Mouse (Mus musculus) embryonic stem cell, embryonic (primary cell): ENCODE measurements around the gene Lcor.

Experiments
- CTCF ChIA-PET, 4 experiments: fragments of 300-600 bp in 2 of 4; fragments of 350-600 bp in 2 of 4; sonication (Branson Sonifier 250); formaldehyde crosslinking; loops; one replicate each; lab custom pipeline; 2022; ENCODE audit warnings: inconsistent platforms in 2 of 4; lab: Charles Lee
- POLR2A ChIA-PET, 4 experiments: fragments of 300-600 bp in 2 of 4; fragments of 350-600 bp in 2 of 4; sonication (Branson Sonifier 250); formaldehyde crosslinking; loops; one replicate each; lab custom pipeline; 2022; ENCODE audit warnings: antibody characterized with exemption in 4 of 4, inconsistent platforms in 1 of 4; lab: Charles Lee

Lcor gene

DNA sequence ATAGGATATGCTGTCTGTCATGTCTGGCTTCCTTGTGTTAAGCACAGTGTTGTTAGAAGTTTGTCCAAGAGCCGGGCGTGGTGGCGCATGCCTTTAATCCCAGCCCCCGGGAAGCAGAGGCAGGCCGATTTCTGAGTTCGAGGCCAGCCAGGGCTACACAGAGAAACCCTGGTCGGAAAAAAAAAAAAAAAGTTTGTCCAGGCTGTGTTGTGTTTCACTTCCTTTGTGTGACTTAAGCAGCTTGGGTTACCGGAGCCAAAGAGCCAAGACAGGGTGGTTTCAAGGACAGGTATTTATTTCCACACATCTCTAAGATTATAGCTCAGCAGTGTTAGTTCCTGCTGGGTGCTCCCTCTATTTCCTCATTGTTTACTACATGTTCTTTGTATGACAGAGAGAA lies 25.4 kb downstream of the Lcor start:
- ChIA-PET CTCF (no interaction called here), POLR2A (interaction anchor here in 1 of 4 experiments (0.8 to 2.4 kb wide), 5 partner anchors 10 to 27 kb away, joined by 3 to 8 read pairs (median 3); no protein-coding TSS in a partner anchor)

GRCm38 (mm10) chr19:41514836-41515235 lies 32.4 kb downstream of the Lcor start:
- CTCF ChIA-PET = interaction anchor here in 1 of 4 experiments (0.8 kb wide), 1 partner anchor 73 kb away, joined by 3 read pairs; no protein-coding TSS in a partner anchor
- POLR2A ChIA-PET = interaction anchor here in 1 of 4 experiments (1.0 kb wide), 1 partner anchor 14 kb away, joined by 4 read pairs; no protein-coding TSS in a partner anchor

GRCm38 (mm10) chr19:41515549-41515948 lies 33.1 kb downstream of the Lcor start:
- ChIA-PET CTCF (no interaction called here), POLR2A (interaction anchor here in 1 of 4 experiments (0.7 to 1.0 kb wide), 2 partner anchors 10 to 15 kb away, joined by 3 to 4 read pairs; no protein-coding TSS in a partner anchor)

DNA sequence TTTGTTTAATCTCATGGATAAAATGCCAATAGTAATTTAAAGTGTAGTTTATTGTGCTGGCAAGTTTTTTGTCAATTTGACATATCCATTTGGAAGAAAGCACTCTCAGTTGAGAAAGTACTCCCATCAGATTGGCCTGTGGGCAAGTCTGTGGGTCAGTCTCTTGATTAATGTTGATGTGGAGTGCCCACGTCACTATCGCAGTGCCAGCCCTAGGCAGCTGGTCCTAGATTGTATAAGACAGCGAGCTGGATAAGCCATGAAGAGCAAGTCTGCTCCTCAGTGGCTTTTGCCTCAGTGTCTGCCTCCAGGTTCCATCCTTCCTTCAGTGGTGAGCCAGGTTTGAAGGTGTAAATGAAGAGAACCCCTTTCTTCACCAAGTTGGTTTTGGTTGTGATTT lies 34.6 kb downstream of the Lcor start:
- ChIA-PET CTCF (interaction anchor here in 1 of 4 experiments (0.7 kb wide), 1 partner anchor 267 kb away, joined by 3 read pairs; no protein-coding TSS in a partner anchor), POLR2A (no interaction called here)

GRCm38 (mm10) chr19:41519121-41519520 lies 36.7 kb downstream of the Lcor start:
- CTCF ChIA-PET = interaction anchor here in 3 of 4 experiments (0.5 to 1.3 kb wide), 4 partner anchors 10 to 253 kb away, joined by 3 to 6 read pairs (median 4); no protein-coding TSS in a partner anchor
- POLR2A ChIA-PET = interaction anchor here in 1 of 4 experiments (1.2 kb wide), 1 partner anchor 64 kb away, joined by 3 read pairs; no protein-coding TSS in a partner anchor

GRCm38 (mm10) chr19:41522246-41522645 lies 39.8 kb downstream of the Lcor start:
- CTCF ChIA-PET = interaction anchor here in 3 of 4 experiments (0.6 to 1.0 kb wide), 4 partner anchors 13 to 134 kb away, joined by 3 to 7 read pairs (median 4); no protein-coding TSS in a partner anchor
- POLR2A ChIA-PET = interaction anchor here in 3 of 4 experiments (0.6 to 2.2 kb wide), 7 partner anchors 9 to 279 kb away, joined by 3 to 8 read pairs (median 3); partner anchors contain the start of genes Arhgap19 (in 1 of the 3) and Pik3ap1 (in 1 of the 3)

- CTCF ChIA-PET = no interaction called here
- POLR2A ChIA-PET = no interaction called here
These were observed 41.5 kb downstream of the Lcor start for GRCm38 (mm10) chr19:41523798-41524563.

DNA sequence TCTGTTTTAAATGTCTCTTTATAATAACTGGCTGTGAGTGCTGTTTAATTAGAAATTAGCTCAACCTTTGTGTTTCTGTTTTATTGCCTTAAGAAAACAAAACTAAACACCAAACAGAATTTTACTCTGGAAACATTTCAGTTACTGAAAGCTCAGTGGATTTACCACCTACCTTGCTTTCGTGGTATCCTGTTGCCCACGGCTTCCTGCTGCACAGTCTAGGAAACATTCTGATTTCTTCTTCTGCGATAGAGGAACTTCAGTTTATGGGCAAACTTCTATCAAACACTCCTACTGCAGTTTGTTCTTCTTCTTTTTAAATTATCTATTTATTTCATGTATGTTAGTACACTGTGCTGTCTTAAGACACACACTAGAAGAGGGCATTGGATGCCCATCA lies 46.7 kb downstream of the Lcor start:
- ChIA-PET POLR2A (no interaction called here), CTCF (no interaction called here)

- ChIA-PET POLR2A (interaction anchor here in 1 of 4 experiments (0.7 kb wide), 1 partner anchor 252 kb away, joined by 4 read pairs; no protein-coding TSS in a partner anchor), CTCF (no interaction called here)
These were observed 51.6 kb downstream of the Lcor start for GRCm38 (mm10) chr19:41534021-41534420.

- POLR2A ChIA-PET = interaction anchor here in 1 of 4 experiments (0.7 to 1.5 kb wide), 2 partner anchors 10 to 115 kb away, joined by 3 to 5 read pairs; no protein-coding TSS in a partner anchor
- CTCF ChIA-PET = no interaction called here
These were observed 74.5 kb downstream of the Lcor start for GRCm38 (mm10) chr19:41556981-41557380.

GRCm38 (mm10) chr19:41557491-41557890 lies 75.1 kb downstream of the Lcor start:
- ChIA-PET CTCF (no interaction called here), POLR2A (interaction anchor here in 1 of 4 experiments (0.7 kb wide), 1 partner anchor 115 kb away, joined by 3 read pairs; no protein-coding TSS in a partner anchor)

DNA sequence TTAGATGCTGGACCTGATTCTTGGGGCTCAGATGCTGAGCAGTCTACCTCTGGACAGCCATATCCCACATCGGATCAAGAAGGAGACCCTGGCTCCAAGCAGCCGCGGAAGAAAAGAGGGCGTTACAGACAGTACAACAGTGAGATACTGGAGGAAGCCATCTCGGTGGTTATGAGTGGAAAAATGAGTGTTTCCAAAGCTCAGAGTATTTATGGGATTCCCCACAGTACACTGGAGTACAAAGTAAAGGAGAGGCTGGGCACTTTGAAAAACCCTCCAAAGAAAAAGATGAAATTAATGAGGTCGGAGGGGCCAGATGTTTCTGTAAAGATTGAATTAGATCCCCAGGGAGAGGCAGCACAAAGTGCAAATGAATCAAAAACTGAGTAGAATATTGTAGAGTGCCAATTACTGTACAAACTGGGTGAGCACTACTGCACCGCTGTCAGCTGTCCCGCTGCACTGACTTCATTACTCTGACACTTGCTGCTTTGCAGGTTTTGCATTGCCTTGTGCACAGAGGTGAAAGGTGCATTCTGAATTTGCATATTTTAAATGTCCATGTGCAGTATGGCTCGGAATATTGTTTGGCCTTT lies 76.6 kb downstream of the Lcor start:
- CTCF ChIA-PET = interaction anchor here in 1 of 4 experiments (0.6 kb wide), 1 partner anchor 70 kb away, joined by 4 read pairs; no protein-coding TSS in a partner anchor
- POLR2A ChIA-PET = no interaction called here

DNA sequence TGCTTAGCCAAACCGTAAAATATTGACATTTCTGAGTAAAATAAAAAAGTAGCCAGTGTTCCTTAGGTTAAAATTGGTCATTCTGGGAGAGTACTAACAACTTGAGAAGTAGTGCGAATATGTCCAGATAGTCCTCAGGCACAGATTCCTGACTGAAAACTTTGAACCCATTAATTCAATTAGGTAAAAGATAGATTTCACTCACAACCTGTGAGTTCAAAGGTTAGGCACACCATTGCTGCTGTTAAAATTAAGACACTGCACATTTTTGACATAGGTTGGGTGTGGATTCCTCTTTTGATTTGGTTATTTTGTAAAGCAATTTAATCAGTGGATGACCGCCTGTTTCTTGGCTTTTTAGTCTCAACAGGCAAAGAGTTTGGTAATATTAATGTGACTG lies 78.4 kb downstream of the Lcor start:
- POLR2A ChIA-PET = no interaction called here
- CTCF ChIA-PET = interaction anchor here in 1 of 4 experiments (0.5 kb wide), 1 partner anchor 85 kb away, joined by 11 read pairs; no protein-coding TSS in a partner anchor

DNA sequence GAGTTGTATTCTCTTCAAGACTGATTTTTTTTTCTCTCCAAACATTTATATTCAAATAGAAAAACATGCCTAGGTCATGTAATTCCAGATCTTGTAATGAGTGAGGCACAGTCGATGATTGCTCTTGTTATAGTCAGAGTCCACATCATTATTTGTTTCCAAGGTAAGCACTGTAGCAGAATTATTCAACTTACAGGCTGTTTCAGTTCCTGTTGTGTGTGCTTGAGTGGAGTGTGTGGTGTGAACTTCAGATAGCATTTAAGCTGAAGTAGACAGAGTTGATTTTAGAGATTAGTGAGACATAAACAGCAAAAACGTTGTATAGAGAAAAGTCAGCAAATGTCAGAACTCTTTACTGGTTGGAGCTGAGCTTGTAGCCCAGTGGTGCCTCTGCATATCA lies 86.4 kb downstream of the Lcor start:
- POLR2A ChIA-PET = interaction anchor here in 1 of 4 experiments (0.9 kb wide), 1 partner anchor 43 kb away, joined by 3 read pairs; no protein-coding TSS in a partner anchor
- CTCF ChIA-PET = no interaction called here

- ChIA-PET POLR2A (interaction anchor here in 1 of 4 experiments (1.3 to 1.7 kb wide), 2 partner anchors 10 to 12 kb away, joined by 4 to 5 read pairs; no protein-coding TSS in a partner anchor), CTCF (no interaction called here)
These were observed 91.3 kb downstream of the Lcor start for GRCm38 (mm10) chr19:41573700-41574099.

DNA sequence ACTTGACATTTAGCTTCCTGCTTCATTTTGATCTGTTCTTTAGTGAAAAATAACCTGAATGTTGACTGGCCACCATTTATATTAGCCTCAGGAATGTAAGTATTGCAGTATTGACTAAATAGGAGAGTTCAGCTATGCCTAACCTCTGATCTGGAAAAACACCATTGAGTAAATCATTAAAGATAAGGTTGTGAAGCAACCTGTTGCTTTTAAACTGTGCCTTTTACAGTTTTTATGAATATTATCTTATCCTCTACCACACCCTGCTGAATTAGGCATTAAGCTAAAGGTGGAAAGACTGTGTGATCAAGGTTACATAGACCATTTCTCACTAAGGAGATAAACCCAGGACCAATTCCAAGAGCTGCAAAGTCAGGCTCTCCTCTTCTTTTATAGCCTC lies 95.1 kb downstream of the Lcor start:
- ChIA-PET CTCF (no interaction called here), POLR2A (interaction anchor here in 1 of 4 experiments (0.7 to 5.5 kb wide), 3 partner anchors 11 to 339 kb away, joined by 3 to 26 read pairs (median 5); no protein-coding TSS in a partner anchor)

GRCm38 (mm10) chr19:41579311-41579920 lies 97.0 kb downstream of the Lcor start:
- POLR2A ChIA-PET = interaction anchor here in 1 of 4 experiments (1.1 to 5.5 kb wide), 2 partner anchors 9 to 14 kb away, joined by 3 to 26 read pairs; no protein-coding TSS in a partner anchor
- CTCF ChIA-PET = interaction anchor here in 2 of 4 experiments (0.6 to 0.7 kb wide), 2 partner anchors 488 to 537 kb away, joined by 4 to 5 read pairs; no protein-coding TSS in a partner anchor
